Mouse (Mus musculus): ENCODE data around the gene Ilk. TPM values are rescaled to one million over a fixed set of nuclear protein-coding genes. Genes with fewer than 3 reads are reported as not detected.

Ilk gene
- polyA plus RNA-seq, 1 experiment from 2014 or later, result 192 TPM

DNA sequence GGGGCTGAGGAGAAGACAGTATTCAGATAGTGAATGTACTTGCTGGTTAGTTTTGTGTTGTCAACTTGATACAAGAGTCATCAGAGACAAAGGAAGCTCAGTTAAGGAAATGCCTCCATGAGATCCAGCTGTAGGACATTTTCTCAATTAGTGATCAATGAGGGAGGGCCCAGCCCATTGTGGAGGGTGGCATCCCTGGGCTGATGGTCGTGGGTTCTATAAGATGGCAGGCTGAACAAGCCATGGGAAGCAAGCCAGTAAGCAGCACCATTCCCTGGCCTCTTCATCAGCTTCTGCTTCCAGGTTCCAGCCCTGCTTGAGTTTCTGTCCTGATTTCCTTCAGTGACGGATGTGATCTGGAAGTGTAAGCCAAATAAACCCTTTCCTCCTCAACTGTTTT is 11.4 kb downstream of the Ilk start:
- no peaks in the 10 kb centered on the region for H3K9me3 ChIP-seq
- H3K27ac ChIP-seq, result no peak overlapping the region
- H3K9ac ChIP-seq, result no peak overlapping the region
- H3K4me2 ChIP-seq, result no peak overlapping the region
- 78% methylated on average over 2 of the region's 2 CpGs for WGBS
- no peak for ATAC-seq (replicated peaks)
- H3K27me3 ChIP-seq (replicated peaks), result no peaks in the 10 kb centered on the region
- H3K36me3 ChIP-seq (replicated peaks), result peaks cover 16% of the 10 kb centered on the region
- peaks cover 28% of the 10 kb centered on the region for H3K4me1 ChIP-seq
- no peak overlapping the region for H3K4me3 ChIP-seq

DNA sequence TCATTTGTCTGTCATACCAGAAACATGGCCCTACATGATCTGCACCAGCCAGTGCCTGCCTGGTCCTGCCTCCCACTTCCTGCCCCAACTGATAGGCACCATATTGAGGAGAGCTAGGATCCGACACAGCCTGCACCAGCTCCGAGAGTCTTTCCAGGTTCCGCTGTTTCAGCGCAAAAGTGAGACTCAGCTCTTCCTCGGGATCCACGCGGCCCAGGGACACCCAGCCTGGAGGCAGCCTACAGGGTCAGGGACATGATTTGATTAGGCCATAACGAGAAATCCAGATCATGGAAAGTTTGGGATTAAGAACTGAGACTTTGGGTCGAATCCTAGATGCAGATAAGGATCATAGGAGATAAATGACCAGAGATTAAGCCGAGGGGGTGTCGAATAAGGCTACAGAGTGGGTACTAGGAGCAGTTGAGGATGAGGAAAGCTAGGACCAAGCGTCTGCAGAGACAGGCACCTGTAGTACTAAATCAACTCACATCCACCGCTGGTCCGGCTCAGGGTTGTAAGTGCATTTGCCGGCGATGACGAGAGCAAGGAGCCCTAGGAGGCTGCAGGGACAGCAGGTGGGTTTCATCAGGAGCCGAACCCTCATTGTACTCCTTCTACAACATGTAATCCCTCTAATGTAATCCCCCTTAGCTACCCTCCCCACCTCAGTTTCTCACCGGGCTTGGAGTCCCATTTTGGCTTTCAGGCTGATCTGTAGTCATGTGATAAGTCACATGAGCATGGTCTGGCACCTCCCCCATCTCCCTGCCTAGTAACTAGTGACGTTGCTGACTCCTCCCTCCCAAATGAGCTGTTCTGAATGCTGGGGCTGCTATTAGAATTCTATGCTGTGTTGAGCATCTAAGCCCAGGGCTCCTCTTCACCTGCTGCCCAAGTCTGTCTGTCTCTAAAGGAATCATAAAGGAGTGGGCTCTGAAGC is 15.4 kb downstream of the Ilk start, which contains the start of gene Tpp1:
Gene Tpp1, minus strand, starts transcription at position 745 of the 943 bp plus-strand sequence.
- Histone ChIP-seq H3K9me3 (no peaks in the 10 kb centered on the region), H3K27me3 (replicated peaks) (no peaks in the 10 kb centered on the region), H3K4me1 (peaks cover 17% of the 10 kb centered on the region), H3K27ac (peak within 1 kb of the TSS; percentile 73), H3K4me3 (peak within 1 kb of the TSS; percentile 41), H3K9ac (peak within 1 kb of the TSS; percentile 50), H3K4me2 (peak within 1 kb of the TSS; percentile 55), H3K36me3 (replicated peaks) (peaks cover 51% of the 10 kb centered on the region)
- ATAC-seq (replicated peaks), result peak; percentile 91
- 20% methylated on average over 20 of the region's 20 CpGs for WGBS

DNA sequence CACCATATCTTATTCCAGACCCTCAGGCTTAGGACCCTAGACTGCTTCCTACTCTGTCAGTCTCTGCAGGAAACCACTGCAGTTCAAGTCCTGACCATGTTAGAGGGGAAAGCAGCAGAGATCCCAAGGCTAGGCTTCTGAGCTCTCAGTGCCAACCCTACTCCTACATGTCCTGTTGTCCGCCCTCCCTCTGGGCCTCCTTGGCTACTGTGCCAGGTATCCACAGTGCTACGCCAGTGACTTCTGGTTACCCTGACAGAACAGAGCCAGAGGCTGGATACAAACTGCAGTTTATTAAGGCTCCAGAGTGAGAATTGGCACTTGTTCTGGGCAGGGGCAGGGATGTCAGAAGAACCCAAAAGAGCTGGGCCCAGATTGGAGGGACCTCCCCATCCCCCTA is 16.3 kb downstream of the Ilk start:
- ATAC-seq (replicated peaks), result peak; percentile 18
- Histone ChIP-seq H3K9ac (no peak overlapping the region), H3K36me3 (replicated peaks) (peaks cover 57% of the 10 kb centered on the region), H3K27me3 (replicated peaks) (no peaks in the 10 kb centered on the region), H3K4me3 (no peak overlapping the region), H3K9me3 (no peaks in the 10 kb centered on the region), H3K27ac (no peak overlapping the region; the same call in 1 of the 2 replicates), H3K4me2 (no peak overlapping the region), H3K4me1 (peaks cover 17% of the 10 kb centered on the region)
- WGBS, result 90% methylated on average over 2 of the region's 2 CpGs

DNA sequence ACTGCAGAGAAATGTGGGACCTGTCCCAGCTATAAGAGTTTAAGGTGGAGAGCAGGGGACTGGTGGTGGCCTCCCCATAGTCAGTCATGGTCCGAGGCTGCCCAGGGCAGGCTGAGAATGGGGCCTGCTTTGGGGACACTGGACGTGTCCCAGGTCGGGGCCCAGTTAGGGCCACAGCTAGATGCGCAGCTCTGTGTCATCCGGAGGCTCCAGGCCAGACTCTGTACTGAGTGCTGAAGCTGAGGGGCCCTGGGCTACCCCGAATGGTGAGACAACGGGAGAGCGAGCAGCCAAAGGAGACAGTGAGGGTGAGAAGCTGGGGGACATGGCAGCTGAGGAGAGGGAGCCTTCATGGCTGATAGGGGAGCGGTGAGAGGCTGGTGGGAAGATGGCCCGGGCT is 16.9 kb downstream of the Ilk start:
- no peaks in the 10 kb centered on the region for H3K27me3 ChIP-seq (replicated peaks)
- WGBS, result 91% methylated on average over 10 of the region's 10 CpGs
- H3K4me3 ChIP-seq, result no peak overlapping the region
- H3K36me3 ChIP-seq (replicated peaks), result peaks cover 63% of the 10 kb centered on the region
- H3K4me2 ChIP-seq, result no peak overlapping the region
- H3K27ac ChIP-seq, result no peak overlapping the region
- 0 out of 2 replicates have a peak, but pooled peaks have one; percentile 1 for ATAC-seq (replicated peaks)
- H3K4me1 ChIP-seq, result peaks cover 17% of the 10 kb centered on the region
- no peak overlapping the region for H3K9ac ChIP-seq
- no peaks in the 10 kb centered on the region for H3K9me3 ChIP-seq

DNA sequence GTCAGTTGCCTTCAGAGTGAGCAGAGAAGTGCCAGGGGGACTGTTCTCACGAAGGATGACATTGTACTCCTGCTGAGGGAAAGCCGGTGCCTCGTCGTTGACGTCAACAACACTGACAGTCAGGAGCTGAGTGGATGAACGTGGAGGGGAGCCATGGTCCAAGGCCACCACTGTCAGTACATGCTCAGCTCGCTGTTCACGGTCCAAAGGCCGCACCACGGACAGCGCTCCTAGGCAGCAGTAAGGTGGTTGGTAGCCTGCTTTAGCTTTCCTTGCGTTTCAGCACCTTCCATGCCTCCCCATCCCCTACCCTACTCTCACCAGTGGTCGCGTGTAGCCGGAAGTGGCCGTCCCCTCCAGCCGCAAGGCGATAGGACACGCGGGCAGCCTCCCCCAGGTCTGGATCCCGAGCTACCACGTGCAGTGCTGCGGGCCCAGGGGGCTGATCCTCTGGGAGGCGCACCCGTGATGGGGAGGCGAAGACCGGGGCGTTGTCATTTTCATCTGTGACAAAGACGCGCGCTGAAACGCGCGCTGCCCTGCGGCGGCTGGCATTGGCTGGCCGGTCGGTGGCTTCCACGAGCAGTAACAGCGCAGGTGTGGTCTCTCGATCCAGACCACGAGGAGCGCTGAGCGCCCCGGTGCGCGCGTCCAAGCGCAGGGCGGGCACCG is 25.6 kb downstream of the Ilk start:
- no peak overlapping the region for H3K4me2 ChIP-seq
- no peaks in the 10 kb centered on the region for H3K9me3 ChIP-seq
- H3K27ac ChIP-seq, result no peak overlapping the region
- WGBS, result 25% methylated on average over 51 of the region's 51 CpGs
- H3K4me3 ChIP-seq, result no peak overlapping the region
- no peak overlapping the region for H3K9ac ChIP-seq
- no peaks in the 10 kb centered on the region for H3K4me1 ChIP-seq
- no peaks in the 10 kb centered on the region for H3K27me3 ChIP-seq (replicated peaks)
- peaks cover 75% of the 10 kb centered on the region for H3K36me3 ChIP-seq (replicated peaks)
- ATAC-seq (replicated peaks), result peak; percentile 15; the same call in 1 of the 2 replicates

DNA sequence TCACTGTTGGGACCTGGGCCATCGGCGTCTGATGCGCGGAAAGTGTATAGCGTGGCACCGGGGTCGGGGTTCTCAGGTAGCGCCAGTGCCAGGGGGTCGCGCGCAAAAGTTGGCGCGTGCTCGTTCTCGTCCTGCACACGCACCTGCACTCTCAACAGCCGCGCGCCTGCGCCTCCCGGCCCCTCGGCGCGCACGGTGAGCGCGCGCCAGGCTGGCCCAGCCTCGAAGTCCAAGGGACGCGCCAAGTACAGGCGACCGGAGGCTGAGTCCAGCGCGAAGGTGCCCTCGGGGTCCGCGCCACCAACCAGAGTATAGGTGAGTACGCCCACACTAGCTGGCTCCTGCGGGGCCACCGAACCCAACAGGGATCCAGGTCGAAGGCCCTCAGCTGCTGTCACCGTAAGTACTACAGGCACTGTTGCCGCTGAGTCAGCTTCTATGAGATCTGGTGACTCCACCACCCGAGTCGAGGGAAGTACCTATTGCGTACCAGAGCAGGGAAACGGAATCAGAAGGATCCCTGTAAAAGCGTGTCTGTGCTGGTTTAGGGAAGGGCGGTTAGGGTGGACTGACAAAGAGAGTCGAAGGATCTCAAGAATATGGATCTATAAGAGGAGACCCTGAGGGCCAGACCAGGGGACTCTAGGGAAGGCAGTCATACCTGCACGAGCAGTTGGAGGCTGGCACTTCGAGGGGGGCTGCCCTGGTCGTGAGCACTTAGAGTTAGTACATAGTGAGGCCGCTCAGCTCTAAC is 26.3 kb downstream of the Ilk start:
- H3K27me3 ChIP-seq (replicated peaks), result no peaks in the 10 kb centered on the region
- H3K9me3 ChIP-seq, result no peaks in the 10 kb centered on the region
- H3K4me2 ChIP-seq, result no peak overlapping the region
- peak; percentile 21; the same call in 1 of the 2 replicates for ATAC-seq (replicated peaks)
- peaks cover 68% of the 10 kb centered on the region for H3K36me3 ChIP-seq (replicated peaks)
- 28% methylated on average over 55 of the region's 55 CpGs for WGBS
- H3K4me3 ChIP-seq, result no peak overlapping the region
- peaks cover 5% of the 10 kb centered on the region for H3K4me1 ChIP-seq
- no peak overlapping the region for H3K9ac ChIP-seq
- H3K27ac ChIP-seq, result no peak overlapping the region

DNA sequence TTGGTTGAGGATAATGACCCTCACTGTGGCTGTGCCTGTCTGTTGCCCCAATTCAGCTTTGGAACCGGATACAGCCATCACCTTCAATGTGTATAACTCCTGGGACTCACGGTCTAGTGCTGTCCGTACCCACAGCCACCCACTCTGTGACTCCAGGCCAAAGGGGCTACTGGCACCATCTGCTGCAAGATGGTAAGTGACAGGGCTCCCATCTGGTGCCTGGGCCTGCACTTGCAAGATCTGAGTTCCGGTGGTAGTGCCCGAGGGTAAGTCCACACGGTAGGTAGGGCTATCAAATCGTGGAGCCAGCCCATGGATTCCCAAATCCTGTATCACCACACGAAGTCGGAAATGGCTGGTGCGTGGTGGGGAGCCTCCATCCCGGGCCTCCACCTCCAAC is 27.9 kb downstream of the Ilk start:
- Histone ChIP-seq H3K36me3 (replicated peaks) (peaks cover 58% of the 10 kb centered on the region), H3K4me3 (no peak overlapping the region), H3K9ac (no peak overlapping the region), H3K9me3 (no peaks in the 10 kb centered on the region), H3K27ac (no peak overlapping the region), H3K4me1 (peaks cover 22% of the 10 kb centered on the region), H3K27me3 (replicated peaks) (no peaks in the 10 kb centered on the region), H3K4me2 (no peak overlapping the region)
- no peak for ATAC-seq (replicated peaks)
- WGBS, result 91% methylated on average over 11 of the region's 11 CpGs

DNA sequence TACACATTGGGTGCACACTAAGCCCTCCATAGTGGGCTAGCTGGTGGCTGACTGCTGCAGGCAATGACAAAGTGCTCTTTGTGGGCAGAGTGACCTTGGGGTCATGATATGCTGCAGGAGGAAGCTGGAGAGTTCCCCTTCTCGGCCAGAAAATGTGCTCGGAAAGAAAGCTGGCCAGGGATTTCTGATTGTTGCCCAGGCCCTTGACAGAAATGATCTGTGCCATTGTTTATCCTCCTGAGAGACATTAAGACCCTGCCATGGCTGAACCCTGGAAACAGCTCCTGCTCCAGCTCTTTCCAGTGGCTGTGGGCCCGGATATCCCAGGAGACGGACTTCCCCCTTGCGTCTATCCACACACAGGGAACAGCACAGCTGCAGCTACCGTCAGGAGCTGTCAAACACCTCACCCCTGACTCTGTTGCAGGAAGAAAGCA is 31.4 kb downstream of the Ilk start:
- WGBS, result 8% methylated on average over 6 of the region's 6 CpGs
- Histone ChIP-seq H3K9ac (no peak overlapping the region), H3K27me3 (replicated peaks) (no peaks in the 10 kb centered on the region), H3K4me2 (no peak overlapping the region), H3K36me3 (replicated peaks) (peaks cover 64% of the 10 kb centered on the region), H3K4me3 (no peak overlapping the region), H3K27ac (peak overlapping the region; percentile 32), H3K4me1 (peaks cover 43% of the 10 kb centered on the region), H3K9me3 (no peaks in the 10 kb centered on the region)
- ATAC-seq (replicated peaks), result no peak

DNA sequence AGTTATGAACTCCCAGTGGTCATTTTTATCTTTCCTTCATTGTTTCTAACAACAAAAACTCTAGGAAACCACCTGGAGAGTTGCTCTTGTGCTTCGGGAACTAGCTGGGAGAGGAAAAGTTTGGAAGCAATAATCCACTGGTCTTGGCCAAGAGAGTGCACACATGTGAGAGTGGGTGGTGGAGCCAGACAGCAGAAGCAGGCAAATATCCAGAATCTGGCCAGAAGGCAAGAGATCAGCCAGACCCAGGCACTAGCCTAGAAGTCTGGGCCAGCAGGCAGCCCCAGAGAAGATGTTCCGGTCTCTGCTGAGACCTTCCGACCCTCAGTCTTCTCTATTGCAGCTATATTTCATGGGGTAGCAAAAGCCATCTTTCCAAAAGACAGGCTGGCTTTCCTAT is 33.6 kb downstream of the Ilk start:
- no peak for ATAC-seq (replicated peaks)
- Histone ChIP-seq H3K36me3 (replicated peaks) (peaks cover 47% of the 10 kb centered on the region), H3K9me3 (no peaks in the 10 kb centered on the region), H3K4me3 (no peak overlapping the region), H3K27me3 (replicated peaks) (no peaks in the 10 kb centered on the region), H3K4me2 (no peak overlapping the region), H3K27ac (no peak overlapping the region), H3K4me1 (peaks cover 58% of the 10 kb centered on the region), H3K9ac (no peak overlapping the region)
- WGBS, result 84% methylated on average over 3 of the region's 3 CpGs

DNA sequence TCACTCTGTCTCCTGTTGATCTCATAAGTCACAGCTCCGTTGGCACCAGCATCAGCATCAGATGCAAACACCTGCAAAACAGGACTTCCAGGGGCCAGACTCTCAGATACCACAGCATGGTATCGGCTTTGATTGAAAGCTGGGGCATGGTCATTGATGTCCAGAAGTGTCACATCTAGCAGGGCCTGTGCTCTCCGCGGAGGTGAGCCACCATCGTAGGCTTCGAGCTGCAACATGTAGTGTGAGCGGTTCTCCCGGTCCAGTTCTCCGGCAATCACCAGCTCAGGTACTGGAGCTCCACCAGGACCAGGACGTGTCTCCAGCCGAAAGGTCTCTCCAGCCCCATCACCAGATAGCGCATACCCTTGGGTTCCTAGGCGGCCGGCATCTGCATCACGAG is 35.9 kb downstream of the Ilk start:
- peaks cover 39% of the 10 kb centered on the region for H3K36me3 ChIP-seq (replicated peaks)
- H3K9ac ChIP-seq, result no peak overlapping the region
- H3K27me3 ChIP-seq (replicated peaks), result no peaks in the 10 kb centered on the region
- WGBS, result 95% methylated on average over 15 of the region's 15 CpGs
- no peaks in the 10 kb centered on the region for H3K9me3 ChIP-seq
- no peak overlapping the region for H3K4me3 ChIP-seq
- no peak for ATAC-seq (replicated peaks)
- H3K4me2 ChIP-seq, result no peak overlapping the region
- H3K27ac ChIP-seq, result no peak overlapping the region
- peaks cover 79% of the 10 kb centered on the region for H3K4me1 ChIP-seq

DNA sequence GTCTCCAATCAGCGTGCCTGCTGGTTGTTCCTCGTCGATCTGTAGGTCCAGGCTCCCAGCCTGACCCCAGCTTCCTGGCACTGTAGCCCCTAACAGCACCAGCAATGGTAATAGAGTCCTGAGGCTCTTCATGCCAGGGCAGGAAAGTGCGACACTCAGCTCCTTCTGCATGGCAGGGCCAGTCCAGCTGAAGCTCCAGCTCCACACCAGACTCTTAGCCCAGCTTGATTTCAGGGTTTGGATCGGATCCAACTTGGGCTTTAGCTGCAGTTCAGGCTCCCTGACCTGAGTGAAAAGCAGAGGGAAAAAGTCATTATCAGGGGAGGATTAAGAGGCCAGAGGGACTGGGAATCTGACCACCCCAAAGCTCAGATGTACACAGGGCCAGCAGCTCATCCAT is 36.6 kb downstream of the Ilk start:
- 65% methylated on average over 5 of the region's 5 CpGs for WGBS
- no peaks in the 10 kb centered on the region for H3K27me3 ChIP-seq (replicated peaks)
- H3K27ac ChIP-seq, result no peak overlapping the region
- no peak overlapping the region for H3K4me2 ChIP-seq
- no peak overlapping the region for H3K4me3 ChIP-seq
- no peak overlapping the region for H3K9ac ChIP-seq
- ATAC-seq (replicated peaks), result no peak
- H3K4me1 ChIP-seq, result peaks cover 79% of the 10 kb centered on the region
- peaks cover 35% of the 10 kb centered on the region for H3K36me3 ChIP-seq (replicated peaks)
- H3K9me3 ChIP-seq, result no peaks in the 10 kb centered on the region

DNA sequence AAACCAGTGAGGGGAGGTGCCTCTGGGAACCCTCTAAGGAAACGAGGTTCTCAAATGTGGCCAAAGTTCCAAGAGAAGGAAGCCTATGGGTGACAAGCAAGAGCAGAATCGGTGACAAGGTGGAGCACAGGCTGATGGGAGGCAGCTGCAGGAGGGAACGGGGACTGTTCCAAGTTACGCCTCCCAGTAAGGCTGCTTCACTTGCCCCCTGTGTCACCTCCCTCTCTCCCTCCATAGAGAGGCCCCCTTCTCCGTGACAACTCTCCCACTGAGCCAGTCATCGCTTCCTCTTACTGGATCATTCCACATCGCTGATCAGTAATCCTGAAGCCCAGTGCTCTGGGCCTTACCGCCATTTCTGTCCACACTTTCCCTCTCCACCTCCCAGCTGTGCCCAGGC is 38.3 kb downstream of the Ilk start:
- H3K9ac ChIP-seq, result no peak overlapping the region
- no peaks in the 10 kb centered on the region for H3K9me3 ChIP-seq
- no peak for ATAC-seq (replicated peaks)

More for the DNA sequence above, 38.3 kb downstream of the Ilk start:
- H3K4me2 ChIP-seq, result no peak overlapping the region
- peaks cover 33% of the 10 kb centered on the region for H3K36me3 ChIP-seq (replicated peaks)
- 27% methylated on average over 8 of the region's 8 CpGs for WGBS
- H3K27ac ChIP-seq, result no peak overlapping the region
- no peak overlapping the region for H3K4me3 ChIP-seq
- H3K27me3 ChIP-seq (replicated peaks), result no peaks in the 10 kb centered on the region
- peaks cover 78% of the 10 kb centered on the region for H3K4me1 ChIP-seq

All from midbrain, embryonic 15.5 days (tissue).